Mouse (Mus musculus) skeletal muscle tissue, postnatal 0 days (tissue): ENCODE measurements around the gene Ier3. TPM values are rescaled to one million over a fixed set of nuclear protein-coding genes. Genes with fewer than 3 reads are reported as not detected.

Experiments
- microRNA-seq, 2 experiments: library from miRNA; unstranded; fragments of <30 nt; microRNA quantifications; one replicate each; pipeline ENCODE4; 2016
- polyA plus RNA-seq: library from polyadenylated mRNA; unstranded; fragments of >200 nt; fragmentation: Nextera tagmentation; extraction: Ambion mirVana; gene quantifications from 2 replicates; pipeline ENCODE4 v1.2.1, GENCODE M21; 2015

The Ier3 gene
- polyA plus RNA-seq, result 25.3 and 27.7 TPM in 2 replicates

GRCm38 (mm10) chr17:35821439-35822430 lies at the start of gene Ier3:
Ier3 (plus strand) TSS chr17:35821684.

GRCm38 (mm10) chr17:35822964-35823937 lies 1.8 kb downstream of the Ier3 start, which contains the start of gene Flot1:
Flot1 (plus strand) TSS chr17:35823230.

DNA sequence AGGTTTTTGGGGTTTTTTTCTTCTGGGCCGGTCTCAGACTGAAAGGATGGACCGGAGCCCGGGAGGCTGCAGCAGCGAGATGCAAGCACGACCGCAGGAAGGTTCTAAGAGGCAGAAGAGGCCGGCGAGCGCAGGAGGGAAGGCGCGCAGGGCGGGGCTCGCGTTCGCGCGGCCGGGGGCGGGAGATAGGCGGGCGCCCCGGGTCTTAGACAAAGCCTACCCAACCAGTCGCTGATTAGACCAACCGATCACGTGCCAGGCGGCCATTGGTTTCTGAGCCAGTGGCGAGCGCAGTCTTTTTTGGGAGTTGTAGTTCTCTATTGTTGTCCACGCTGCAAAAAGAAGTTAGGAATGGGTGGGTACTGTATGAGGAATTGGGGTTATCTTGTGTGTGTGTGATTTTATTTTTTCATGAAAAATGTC lies 16.6 kb downstream of the Ier3 start, which contains the start of gene Tubb5:
Gene Tubb5, minus strand, starts transcription at position 185 of the 423 bp plus-strand sequence.

DNA sequence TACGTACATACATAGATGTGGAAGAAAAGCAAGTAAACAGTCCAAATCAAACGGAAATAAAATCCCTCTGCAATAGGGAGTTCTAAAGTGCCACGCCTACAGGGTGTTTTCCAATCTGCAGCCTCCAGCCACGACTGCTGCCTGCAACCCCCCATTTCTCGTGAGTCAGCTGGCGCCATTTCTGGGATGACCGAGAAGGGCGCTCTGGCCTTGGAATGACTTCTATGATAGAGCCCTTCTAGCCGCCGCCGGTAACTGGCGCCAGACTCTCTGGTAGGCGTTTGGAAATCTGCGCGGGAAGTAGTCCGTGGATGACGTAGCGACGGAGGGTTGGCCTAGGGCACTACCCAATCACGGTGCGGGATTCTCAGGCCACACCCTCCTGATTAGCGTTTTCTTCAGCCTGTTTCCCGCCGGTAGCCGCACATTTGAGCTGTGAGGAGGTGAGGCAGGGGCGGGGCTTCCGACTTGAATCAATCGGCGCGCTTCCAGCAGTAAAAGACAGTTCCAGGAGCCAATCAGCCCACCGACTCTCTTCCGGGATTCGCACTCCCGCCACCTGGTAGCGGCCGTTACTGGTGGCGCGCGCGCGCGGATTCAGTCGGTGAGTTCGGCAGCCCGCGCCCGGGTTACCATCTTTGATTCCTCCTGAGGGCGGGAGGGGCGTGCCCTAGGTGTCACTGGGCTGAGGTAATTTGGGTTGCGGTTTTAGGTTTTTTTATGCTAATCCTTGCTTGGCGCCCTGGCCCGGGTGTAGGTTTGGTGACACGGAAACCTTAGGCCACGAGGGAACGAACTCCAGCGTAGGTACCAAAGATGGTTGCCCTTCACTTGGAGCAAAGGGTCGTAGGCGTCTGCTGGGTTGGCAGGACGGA lies 19.8 kb downstream of the Ier3 start, which contains the start of gene Mdc1:
Gene Mdc1, plus strand, starts transcription at position 440 of the 875 bp plus-strand sequence.

GRCm38 (mm10) chr17:35861198-35861857 lies 39.8 kb downstream of the Ier3 start, which contains the start of gene Nrm:
Nrm (plus strand) TSS chr17:35861318.

DNA sequence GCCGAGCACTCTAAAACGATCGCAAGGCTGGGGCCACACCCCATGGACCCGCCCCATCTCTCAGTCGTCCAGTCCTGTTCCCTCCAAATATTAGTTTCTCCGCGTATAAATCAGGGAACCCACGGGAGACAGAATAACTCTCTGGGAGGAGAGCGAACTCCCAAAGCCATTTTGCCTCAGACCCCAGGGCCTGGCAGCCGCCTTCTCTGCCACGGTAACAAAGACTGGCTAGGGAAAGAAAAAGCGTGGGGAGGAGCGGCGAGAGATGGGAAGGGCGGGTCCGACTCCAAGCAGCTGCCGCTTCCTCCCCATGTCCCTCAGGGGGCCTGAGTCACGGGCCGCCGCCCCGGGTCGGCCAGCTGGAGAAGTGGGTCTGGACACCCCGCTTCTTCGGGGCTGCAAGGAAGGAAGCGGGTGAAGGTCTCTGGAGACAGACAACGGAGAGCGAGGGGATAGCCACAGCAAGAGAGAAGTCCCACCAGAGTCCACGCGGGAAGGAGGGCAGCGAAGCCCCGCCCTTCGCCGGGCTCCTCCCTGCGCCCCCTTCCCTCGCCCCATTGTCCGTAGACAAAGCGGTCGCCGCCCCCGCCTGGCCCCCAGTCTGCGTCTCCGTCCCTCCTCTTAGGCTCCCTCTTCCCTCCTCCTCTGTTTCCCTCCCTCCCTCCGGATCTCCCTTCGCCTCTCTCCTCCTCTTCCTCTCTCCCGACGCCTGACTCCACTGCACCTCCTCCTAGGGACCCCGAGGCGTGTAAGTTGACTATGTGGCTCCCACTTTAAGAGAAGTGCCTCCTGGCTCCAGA lies 44.2 kb downstream of the Ier3 start, which contains the start of gene Ppp1r18:
Gene Ppp1r18, plus strand, starts transcription at position 113 of the 800 bp plus-strand sequence.

Small RNA genes lying within 50 kb of the gene (microRNA-seq; reads per million reads assigned to microRNA genes)
- 0.42 to 1.0 reads per million in 2 experiments for gene Gm28033

Other genes starting within 250 kb of the Ier3 start
- not detected in 2 replicates for gene Sfta2, start 220.1 kb upstream of the Ier3 start, polyA plus RNA-seq
- not detected in 2 replicates for gene Gm9573, start 195.0 kb upstream of the Ier3 start, polyA plus RNA-seq
- not detected in 2 replicates for gene Mucl3, start 178.0 kb upstream of the Ier3 start, polyA plus RNA-seq
- gene Vars2, start 154.1 kb upstream of the Ier3 start, polyA plus RNA-seq, result 7.1 and 7.7 TPM in 2 replicates
- gene Gtf2h4, start 147.9 kb upstream of the Ier3 start, polyA plus RNA-seq, result 26.0 and 26.3 TPM in 2 replicates
- 31.1 and 31.6 TPM in 2 replicates for gene Ddr1, start 117.1 kb upstream of the Ier3 start, polyA plus RNA-seq
- 68.5 and 77.6 TPM in 2 replicates for gene Flot1, start 1.5 kb downstream of the Ier3 start, polyA plus RNA-seq
- gene Tubb5, start 16.6 kb downstream of the Ier3 start, polyA plus RNA-seq, result 177 and 210 TPM in 2 replicates
- gene Mdc1, start 19.8 kb downstream of the Ier3 start, polyA plus RNA-seq, result 1.5 and 2.0 TPM in 2 replicates
- gene Nrm, start 39.6 kb downstream of the Ier3 start, polyA plus RNA-seq, result 23.9 and 27.0 TPM in 2 replicates
- gene Ppp1r18, start 43.9 kb downstream of the Ier3 start, polyA plus RNA-seq, result 15.3 and 21.1 TPM in 2 replicates
- gene Dhx16, start 58.1 kb downstream of the Ier3 start, polyA plus RNA-seq, result 11.4 and 12.8 TPM in 2 replicates
- 51.1 and 65.0 TPM in 2 replicates for gene 2310061I04Rik, start 75.7 kb downstream of the Ier3 start, polyA plus RNA-seq
- 13.1 and 13.8 TPM in 2 replicates for gene Atat1, start 88.4 kb downstream of the Ier3 start, polyA plus RNA-seq
- gene Mrps18b, start 94.7 kb downstream of the Ier3 start, polyA plus RNA-seq, result 73.1 and 80.9 TPM in 2 replicates
- gene Ppp1r10, start 94.8 kb downstream of the Ier3 start, polyA plus RNA-seq, result 17.9 and 26.3 TPM in 2 replicates
- gene Abcf1, start 148.1 kb downstream of the Ier3 start, polyA plus RNA-seq, result 62.2 and 75.8 TPM in 2 replicates
- 23.3 and 25.8 TPM in 2 replicates for gene Gnl1, start 158.2 kb downstream of the Ier3 start, polyA plus RNA-seq
- 8.5 and 10.2 TPM in 2 replicates for gene Prr3, start 158.6 kb downstream of the Ier3 start, polyA plus RNA-seq
- 1.8 TPM in 2 replicates for gene H2-T24, start 198.9 kb downstream of the Ier3 start, polyA plus RNA-seq
- gene H2-T23, start 211.2 kb downstream of the Ier3 start, polyA plus RNA-seq, result 10.8 and 13.2 TPM in 2 replicates
- 11.7 and 13.4 TPM in 2 replicates for gene H2-T22, start 221.1 kb downstream of the Ier3 start, polyA plus RNA-seq
- gene Gm6034, start 221.3 kb downstream of the Ier3 start, polyA plus RNA-seq, result not detected in 2 replicates
- 0.12 TPM in 1 of 2 replicates, not detected in the other for gene Gm11127, start 236.7 kb downstream of the Ier3 start, polyA plus RNA-seq